Mouse (Mus musculus) E14TG2a.4 (cell line): ENCODE data around the gene Adprh.

Experiments used
- H3K27me3 ChIP-seq: 2 replicates; pipeline ENCODE4 v1.6.1; 2014; ENCODE audit warnings: low read length, control low read depth; ENCODE audit not compliant: insufficient read depth
- H3K36me3 ChIP-seq: 2 replicates; pipeline ENCODE4 v1.6.1; 2014; ENCODE audit warnings: low read length, control low read depth; ENCODE audit not compliant: insufficient read depth
- H3K4me1 ChIP-seq: replicated peaks from 2 replicates; pipeline ENCODE4 v1.6.1; 2014; ENCODE audit warnings: low read depth, low read length, control low read depth
- H3K4me3 ChIP-seq: replicated peaks from 2 replicates; pipeline ENCODE4 v1.5.1; 2014; ENCODE audit warnings: mild to moderate bottlenecking, low read length
- H3K9me3 ChIP-seq: 2 replicates; pipeline ENCODE4 v1.6.1; 2014; ENCODE audit warnings: low read length, control low read depth
- CTCF ChIP-seq: conservative IDR thresholded peaks from 2 replicates; pipeline ENCODE4 v1.5.1; 2014; ENCODE audit warnings: low read length
- NANOG ChIP-seq: IDR thresholded peaks from 2 replicates; pipeline ENCODE4 v1.6.1; 2014; ENCODE audit warnings: borderline replicate concordance, low read length, mixed read lengths
- POU5F1 ChIP-seq: IDR thresholded peaks from 2 replicates; pipeline ENCODE4 v1.6.1; 2014; ENCODE audit warnings: low read length, borderline replicate concordance

Gene Adprh

GRCm38 (mm10) chr16:38439190-38439589 is 13.3 kb downstream of the Adprh start:
- peaks cover 58% of the 10 kb centered on the region for H3K4me1 ChIP-seq
- peaks cover 21% of the 10 kb centered on the region for H3K36me3 ChIP-seq
- TF ChIP-seq CTCF (no peak), POU5F1 (no peak), NANOG (no peak)
- peaks cover 29% of the 10 kb centered on the region for H3K9me3 ChIP-seq
- no peaks in the 10 kb centered on the region for H3K27me3 ChIP-seq
- H3K4me3 ChIP-seq: no peak overlapping the region

GRCm38 (mm10) chr16:38434295-38434795 is 18.2 kb downstream of the Adprh start:
- H3K27me3 ChIP-seq: no peaks in the 10 kb centered on the region
- no peaks in the 10 kb centered on the region for H3K36me3 ChIP-seq
- no peak overlapping the region for H3K4me3 ChIP-seq
- H3K4me1 ChIP-seq: peaks cover 67% of the 10 kb centered on the region
- TF ChIP-seq CTCF (no peak), POU5F1 (no peak), NANOG (no peak)
- H3K9me3 ChIP-seq: no peaks in the 10 kb centered on the region

GRCm38 (mm10) chr16:38433514-38433913 is 19.0 kb downstream of the Adprh start:
- Histone ChIP-seq H3K36me3 (no peaks in the 10 kb centered on the region), H3K4me3 (no peak overlapping the region; the same call in 1 of the 2 replicates), H3K4me1 (peaks cover 76% of the 10 kb centered on the region), H3K9me3 (no peaks in the 10 kb centered on the region), H3K27me3 (no peaks in the 10 kb centered on the region)
- no peak for TF ChIP-seq CTCF
- no peak for TF ChIP-seq POU5F1
- no peak for TF ChIP-seq NANOG

GRCm38 (mm10) chr16:38432498-38433425 is 19.7 kb downstream of the Adprh start, which contains the start of gene Pla1a:
Pla1a (minus strand) TSS chr16:38433145.
- no peak for TF ChIP-seq NANOG
- TF ChIP-seq POU5F1: no peak
- no peak for TF ChIP-seq CTCF
- no peaks in the 10 kb centered on the region for H3K27me3 ChIP-seq

GRCm38 (mm10) chr16:38431446-38432185 is 20.9 kb downstream of the Adprh start:
- no peaks in the 10 kb centered on the region for H3K9me3 ChIP-seq
- peak overlapping the region; percentile 18; the same call in 1 of the 2 replicates for H3K4me3 ChIP-seq
- TF ChIP-seq CTCF (no peak), POU5F1 (no peak), NANOG (no peak)
- peaks cover 78% of the 10 kb centered on the region for H3K4me1 ChIP-seq
- no peaks in the 10 kb centered on the region for H3K36me3 ChIP-seq
- no peaks in the 10 kb centered on the region for H3K27me3 ChIP-seq

More at GRCm38 (mm10) chr16:38432498-38433425, 19.7 kb downstream of the Adprh start, which contains the start of gene Pla1a:
- no peaks in the 10 kb centered on the region for H3K9me3 ChIP-seq
- peak within 1 kb of the TSS; percentile 18; the same call in 1 of the 2 replicates for H3K4me3 ChIP-seq
- H3K36me3 ChIP-seq: no peaks in the 10 kb centered on the region
- peaks cover 79% of the 10 kb centered on the region for H3K4me1 ChIP-seq

- no peak overlapping the region for H3K4me3 ChIP-seq
- H3K27me3 ChIP-seq: no peaks in the 10 kb centered on the region; the same call in 1 of the 2 replicates
- peaks cover 27% of the 10 kb centered on the region for H3K4me1 ChIP-seq
- no peaks in the 10 kb centered on the region for H3K36me3 ChIP-seq
- no peaks in the 10 kb centered on the region for H3K9me3 ChIP-seq
- no peak for TF ChIP-seq POU5F1
- no peak for TF ChIP-seq NANOG
- no peak for TF ChIP-seq CTCF
Observed at GRCm38 (mm10) chr16:38425799-38426198, 26.7 kb downstream of the Adprh start.

GRCm38 (mm10) chr16:38425374-38425773 is 27.1 kb downstream of the Adprh start:
- H3K4me1 ChIP-seq: peaks cover 22% of the 10 kb centered on the region
- H3K4me3 ChIP-seq: no peak overlapping the region
- H3K36me3 ChIP-seq: no peaks in the 10 kb centered on the region
- TF ChIP-seq CTCF: no peak
- TF ChIP-seq POU5F1: no peak
- TF ChIP-seq NANOG: no peak
- no peaks in the 10 kb centered on the region; the same call in 1 of the 2 replicates for H3K27me3 ChIP-seq
- H3K9me3 ChIP-seq: no peaks in the 10 kb centered on the region

GRCm38 (mm10) chr16:38414953-38415352 is 37.5 kb downstream of the Adprh start:
- Histone ChIP-seq H3K36me3 (no peaks in the 10 kb centered on the region), H3K9me3 (peaks cover 4% of the 10 kb centered on the region; the same call in 1 of the 2 replicates), H3K4me3 (0 out of 2 replicates have a peak overlapping the region, but pooled peaks have one; percentile 23), H3K4me1 (peaks cover 21% of the 10 kb centered on the region), H3K27me3 (peaks cover 7% of the 10 kb centered on the region; the same call in 1 of the 2 replicates)
- TF ChIP-seq POU5F1 (no peak), CTCF (no peak), NANOG (no peak)
